Mouse (Mus musculus) kidney, postnatal 10 days (tissue): ENCODE data around the gene Acap3.

Source experiments
- DNase-seq: peaks from one replicate; pipeline ENCODE4 v3.0.0; 2021; ENCODE audit warnings: mixed read lengths

The Acap3 gene

GRCm38 (mm10) chr4:155887674-155888073 is 3.9 kb upstream of the Acap3 start:
- no peak for DNase-seq

- DNase-seq: no peak
Measured at GRCm38 (mm10) chr4:155888181-155888580, 3.4 kb upstream of the Acap3 start.

GRCm38 (mm10) chr4:155889316-155889715 is 2.3 kb upstream of the Acap3 start:
- DNase-seq: no peak

GRCm38 (mm10) chr4:155891011-155891471 is 581 bp upstream of the Acap3 start:
- DNase-seq: peak; percentile 46

GRCm38 (mm10) chr4:155892017-155892416 is 395 bp downstream of the Acap3 start:
- DNase-seq: peak; percentile 92

- DNase-seq: peak; percentile 68
Measured at GRCm38 (mm10) chr4:155892438-155893211, 1.0 kb downstream of the Acap3 start.

GRCm38 (mm10) chr4:155893212-155893690 is 1.6 kb downstream of the Acap3 start:
- DNase-seq: peak; percentile 3

GRCm38 (mm10) chr4:155894311-155894881 is 2.8 kb downstream of the Acap3 start:
- peak; percentile 70 for DNase-seq

GRCm38 (mm10) chr4:155895216-155895615 is 3.6 kb downstream of the Acap3 start:
- DNase-seq: peak; percentile 81

- peak; percentile 6 for DNase-seq
Measured at GRCm38 (mm10) chr4:155895826-155896225, 4.2 kb downstream of the Acap3 start.

- DNase-seq: peak; percentile 2
Measured at GRCm38 (mm10) chr4:155896461-155896860, 4.8 kb downstream of the Acap3 start.

GRCm38 (mm10) chr4:155898318-155898717 is 6.7 kb downstream of the Acap3 start:
- DNase-seq: peak; percentile 2

- peak; percentile 5 for DNase-seq
Measured at GRCm38 (mm10) chr4:155899355-155899754, 7.7 kb downstream of the Acap3 start.

- peak; percentile 79 for DNase-seq
Measured at GRCm38 (mm10) chr4:155901205-155901604, 9.6 kb downstream of the Acap3 start.

GRCm38 (mm10) chr4:155903246-155903645 is 11.6 kb downstream of the Acap3 start:
- peak; percentile 10 for DNase-seq

GRCm38 (mm10) chr4:155904318-155905102 is 12.9 kb downstream of the Acap3 start:
- DNase-seq: peak; percentile 51

- peak; percentile 4 for DNase-seq
Measured at GRCm38 (mm10) chr4:155905634-155906033, 14.0 kb downstream of the Acap3 start.

GRCm38 (mm10) chr4:155906125-155906524 is 14.5 kb downstream of the Acap3 start:
- peak; percentile 6 for DNase-seq

- DNase-seq: no peak
Measured at GRCm38 (mm10) chr4:155907003-155907402, 15.4 kb downstream of the Acap3 start.

- DNase-seq: peak; percentile 5
Measured at GRCm38 (mm10) chr4:155908281-155908680, 16.7 kb downstream of the Acap3 start.

- DNase-seq: no peak
Measured at GRCm38 (mm10) chr4:155908751-155909150, 17.1 kb downstream of the Acap3 start.

- DNase-seq: no peak
Measured at GRCm38 (mm10) chr4:155932031-155932430, 40.4 kb downstream of the Acap3 start.

- peak; percentile 53 for DNase-seq
Measured at GRCm38 (mm10) chr4:155943049-155943452, 51.4 kb downstream of the Acap3 start.
